Mouse (Mus musculus): Measurements from ENCODE around the gene Tenm3. TPM values are rescaled to one million over a fixed set of nuclear protein-coding genes. Genes with fewer than 3 reads are reported as not detected.
A peak's percentile ranks its signal among the peaks of the same experiment; 100 is the strongest.

Tenm3 gene
- polyA plus RNA-seq, 1 experiment from 2014 or later = 48.5 TPM

DNA sequence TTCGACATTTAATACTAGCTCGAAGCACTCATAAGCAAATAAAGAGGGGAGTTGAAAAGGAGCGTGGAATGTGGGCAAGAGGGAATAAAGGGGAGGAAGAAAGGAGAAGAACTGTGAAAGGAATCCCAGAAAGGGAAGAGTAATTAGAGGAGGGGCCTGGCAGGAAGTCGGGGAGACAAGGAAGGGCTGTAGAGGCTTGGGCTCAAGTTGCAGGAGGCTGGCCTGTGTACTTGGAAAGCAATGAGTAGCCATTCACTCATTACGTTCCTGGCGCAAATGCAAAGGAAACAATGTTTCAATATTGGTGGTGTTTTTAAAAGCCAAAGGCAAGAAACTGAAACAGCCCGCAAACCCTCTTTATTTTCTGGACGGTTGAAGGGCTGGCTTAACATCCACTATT lies 228.7 kb downstream of the Tenm3 start:
- Histone ChIP-seq H3K27me3 (ENCODE audit: low read depth, poor library complexity, severe bottlenecking) (no peaks in the 10 kb centered on the region), H3K36me3 (no peaks in the 10 kb centered on the region), H3K9me3 (replicated peaks) (no peaks in the 10 kb centered on the region), H3K4me1 (peaks cover 44% of the 10 kb centered on the region), H3K27ac (peak overlapping the region; percentile 47; the same call in 1 of the 2 replicates), H3K4me3 (no peak overlapping the region)
- WGBS = 34% methylated on average over 8 of the region's 8 CpGs
- no peak for DNase-seq (ENCODE audit: low spot score)

DNA sequence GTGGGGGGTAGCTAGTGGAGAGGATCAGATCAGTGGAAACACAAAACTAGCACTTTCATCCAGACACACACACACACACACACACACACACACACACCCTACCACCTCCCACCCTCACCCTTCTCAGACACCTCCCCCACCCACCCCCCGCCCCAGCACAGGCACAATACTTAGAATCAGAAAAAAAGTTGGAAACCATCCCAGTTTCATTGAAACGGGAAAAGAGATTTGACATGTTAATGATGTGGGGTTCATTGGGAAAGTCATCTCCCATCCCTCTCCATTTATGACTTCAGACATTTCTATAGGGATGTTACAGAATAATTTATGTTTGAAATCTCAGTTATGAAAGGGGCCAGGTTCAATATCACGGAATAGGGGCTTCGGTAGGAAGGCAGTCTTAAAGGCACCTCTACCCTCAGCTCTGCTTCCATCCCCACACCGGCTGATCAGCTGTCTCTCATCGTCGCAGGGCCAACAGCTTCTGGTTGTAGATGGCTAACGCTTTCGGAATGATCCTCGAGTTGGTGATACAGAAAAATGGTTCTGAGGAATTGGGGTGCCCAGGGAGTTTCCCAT lies 231.7 kb downstream of the Tenm3 start:
- 88% methylated on average over 10 of the region's 10 CpGs for WGBS
- Histone ChIP-seq H3K9me3 (replicated peaks) (no peaks in the 10 kb centered on the region), H3K4me1 (peaks cover 44% of the 10 kb centered on the region), H3K27me3 (ENCODE audit: low read depth, poor library complexity, severe bottlenecking) (no peaks in the 10 kb centered on the region), H3K4me3 (no peak overlapping the region), H3K36me3 (no peaks in the 10 kb centered on the region), H3K27ac (no peak overlapping the region)
- no peak for DNase-seq (ENCODE audit: low spot score)

DNA sequence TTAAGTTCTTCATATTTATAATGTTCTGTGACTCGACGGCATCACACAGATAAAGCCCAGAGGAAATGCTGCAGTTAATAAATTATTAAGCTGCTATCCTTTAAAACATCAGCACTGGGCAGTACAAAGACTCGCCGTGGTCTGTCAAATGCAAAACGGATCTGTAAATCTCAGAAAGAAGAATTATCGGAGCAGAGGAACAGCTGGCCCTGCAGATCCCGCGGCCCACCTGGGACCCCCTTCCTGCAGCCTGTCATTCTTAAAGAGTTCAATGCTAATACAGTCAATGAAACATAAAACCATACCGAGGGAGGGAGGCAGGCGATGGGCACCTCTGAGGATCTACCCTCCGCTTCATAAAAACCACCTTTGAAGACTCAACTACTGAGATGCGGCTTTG lies 232.6 kb downstream of the Tenm3 start:
- Histone ChIP-seq H3K27ac (no peak overlapping the region), H3K4me3 (no peak overlapping the region), H3K36me3 (no peaks in the 10 kb centered on the region), H3K9me3 (replicated peaks) (no peaks in the 10 kb centered on the region), H3K4me1 (peaks cover 43% of the 10 kb centered on the region), H3K27me3 (ENCODE audit: low read depth, poor library complexity, severe bottlenecking) (no peaks in the 10 kb centered on the region)
- DNase-seq (ENCODE audit: low spot score) = no peak
- 70% methylated on average over 12 of the region's 12 CpGs for WGBS

DNA sequence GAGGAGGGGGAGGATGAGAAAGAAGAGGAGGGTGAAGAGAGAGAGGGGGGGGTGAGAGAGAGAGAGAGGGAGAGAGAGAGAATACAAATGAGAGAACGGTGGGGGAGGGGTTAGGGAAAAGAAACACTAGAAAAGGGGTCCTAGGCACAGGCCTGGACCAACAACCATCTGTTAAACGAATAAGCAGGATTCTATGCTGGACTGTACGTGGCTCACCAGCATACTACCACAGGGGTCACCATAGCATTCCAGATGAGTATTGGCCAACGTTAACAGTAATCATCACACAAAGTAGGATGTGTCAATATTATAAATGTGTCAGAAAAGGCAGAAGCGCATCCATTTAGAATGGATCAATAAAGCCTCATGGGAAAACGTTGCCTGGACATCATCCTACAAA lies 233.4 kb downstream of the Tenm3 start:
- 77% methylated on average over 6 of the region's 6 CpGs for WGBS
- H3K27me3 ChIP-seq (ENCODE audit: low read depth, poor library complexity, severe bottlenecking) = no peaks in the 10 kb centered on the region
- peaks cover 37% of the 10 kb centered on the region for H3K4me1 ChIP-seq
- no peak overlapping the region for H3K4me3 ChIP-seq
- no peak overlapping the region for H3K27ac ChIP-seq
- no peak for DNase-seq (ENCODE audit: low spot score)
- no peaks in the 10 kb centered on the region for H3K36me3 ChIP-seq
- H3K9me3 ChIP-seq (replicated peaks) = no peaks in the 10 kb centered on the region

DNA sequence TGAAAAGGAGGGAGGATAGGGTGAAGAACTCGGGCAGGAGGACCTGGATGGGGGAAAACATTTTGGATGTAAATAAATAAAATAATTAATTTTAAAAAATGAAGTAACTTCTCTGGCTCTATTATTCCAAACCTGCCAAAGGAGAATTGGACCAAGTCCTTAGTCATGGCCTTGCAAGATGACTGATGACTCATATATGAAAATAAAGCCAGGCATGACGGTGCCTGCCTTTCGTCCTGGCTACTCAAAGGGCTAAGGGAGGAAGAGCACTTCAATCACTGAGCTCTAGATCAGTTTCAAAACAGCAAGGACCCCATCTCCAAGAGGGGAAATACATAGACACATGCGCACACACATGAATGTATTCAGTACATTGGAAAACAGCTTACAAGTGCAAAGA lies 234.1 kb downstream of the Tenm3 start:
- Histone ChIP-seq H3K4me3 (no peak overlapping the region), H3K27me3 (ENCODE audit: low read depth, poor library complexity, severe bottlenecking) (no peaks in the 10 kb centered on the region), H3K27ac (no peak overlapping the region), H3K36me3 (no peaks in the 10 kb centered on the region), H3K4me1 (peaks cover 30% of the 10 kb centered on the region), H3K9me3 (replicated peaks) (no peaks in the 10 kb centered on the region)
- no peak for DNase-seq (ENCODE audit: low spot score)
- 93% methylated on average over 4 of the region's 4 CpGs for WGBS

DNA sequence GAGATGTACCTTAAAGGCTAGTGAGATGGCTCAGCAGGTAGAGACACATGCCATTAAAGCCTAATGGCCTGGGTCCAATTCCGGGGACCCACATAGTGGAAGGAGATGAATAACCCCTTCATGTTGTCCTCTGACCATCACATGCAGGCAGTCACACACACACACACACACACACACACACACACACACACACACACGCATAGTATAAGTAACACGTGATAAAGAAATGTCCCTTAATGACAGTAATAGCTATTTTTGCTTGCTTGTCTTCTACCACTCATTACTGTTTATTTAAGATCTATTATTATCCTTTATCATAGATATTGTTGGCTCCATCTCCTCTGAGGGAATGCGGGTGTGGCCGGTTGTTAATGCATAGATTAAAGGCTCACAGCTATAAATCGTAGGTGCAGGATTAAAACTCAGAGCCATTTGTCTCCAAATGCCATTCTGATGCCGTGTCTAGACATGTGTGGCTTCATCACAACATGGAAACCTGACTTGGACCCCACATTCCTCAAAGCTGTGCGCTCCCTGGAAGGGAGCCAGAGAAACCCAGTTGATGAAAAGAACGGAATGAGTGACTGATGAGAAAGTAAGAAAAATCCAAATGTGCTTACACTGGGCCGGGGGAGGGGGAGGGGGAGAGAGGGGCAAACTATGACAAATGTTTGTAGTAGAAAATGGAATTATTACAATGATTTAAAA lies 239.4 kb downstream of the Tenm3 start:
- H3K27me3 ChIP-seq (ENCODE audit: low read depth, poor library complexity, severe bottlenecking) = no peaks in the 10 kb centered on the region
- H3K4me1 ChIP-seq = peaks cover 3% of the 10 kb centered on the region; the same call in 1 of the 2 replicates
- H3K36me3 ChIP-seq = no peaks in the 10 kb centered on the region
- no peak overlapping the region for H3K4me3 ChIP-seq
- no peak for DNase-seq (ENCODE audit: low spot score)
- H3K27ac ChIP-seq = no peak overlapping the region
- no peaks in the 10 kb centered on the region for H3K9me3 ChIP-seq (replicated peaks)
- 89% methylated on average over 10 of the region's 10 CpGs for WGBS

DNA sequence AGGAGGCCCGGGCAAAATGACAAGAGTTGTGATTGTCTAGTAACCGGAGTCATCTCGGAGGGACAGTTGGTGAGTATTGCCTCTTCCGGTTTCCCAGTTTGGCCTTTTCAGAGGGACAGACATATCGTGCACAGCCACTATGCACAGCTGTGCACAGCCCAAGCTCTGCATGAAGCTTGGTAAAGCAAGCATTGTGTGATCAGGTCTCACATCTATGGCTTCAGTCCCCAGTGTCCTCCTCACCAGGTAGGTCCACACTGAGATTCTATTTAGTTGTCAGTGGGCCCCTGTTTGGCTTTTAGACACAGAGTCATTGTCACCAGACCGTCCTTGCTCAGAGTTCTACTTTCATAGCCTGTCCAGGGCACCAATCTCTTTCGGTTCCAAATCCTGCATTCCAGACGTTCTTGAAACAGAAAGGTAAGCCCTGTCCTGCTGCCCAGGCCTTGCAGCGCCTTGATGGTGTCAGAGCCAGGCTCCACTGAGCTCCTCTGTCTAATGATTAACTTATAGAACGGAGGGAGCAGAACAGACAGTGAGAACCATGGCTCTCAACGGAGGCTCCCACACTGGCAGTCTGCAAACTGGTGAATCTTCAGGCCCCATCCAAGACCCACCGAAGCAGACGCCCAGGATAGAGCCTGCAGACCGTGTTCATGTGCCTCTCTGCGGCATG lies 240.4 kb downstream of the Tenm3 start:
- no peak overlapping the region for H3K27ac ChIP-seq
- H3K36me3 ChIP-seq = no peaks in the 10 kb centered on the region
- H3K27me3 ChIP-seq (ENCODE audit: low read depth, poor library complexity, severe bottlenecking) = no peaks in the 10 kb centered on the region
- 92% methylated on average over 15 of the region's 15 CpGs for WGBS
- no peak for DNase-seq (ENCODE audit: low spot score)
- H3K4me1 ChIP-seq = peaks cover 13% of the 10 kb centered on the region
- H3K9me3 ChIP-seq (replicated peaks) = no peaks in the 10 kb centered on the region
- H3K4me3 ChIP-seq = no peak overlapping the region

DNA sequence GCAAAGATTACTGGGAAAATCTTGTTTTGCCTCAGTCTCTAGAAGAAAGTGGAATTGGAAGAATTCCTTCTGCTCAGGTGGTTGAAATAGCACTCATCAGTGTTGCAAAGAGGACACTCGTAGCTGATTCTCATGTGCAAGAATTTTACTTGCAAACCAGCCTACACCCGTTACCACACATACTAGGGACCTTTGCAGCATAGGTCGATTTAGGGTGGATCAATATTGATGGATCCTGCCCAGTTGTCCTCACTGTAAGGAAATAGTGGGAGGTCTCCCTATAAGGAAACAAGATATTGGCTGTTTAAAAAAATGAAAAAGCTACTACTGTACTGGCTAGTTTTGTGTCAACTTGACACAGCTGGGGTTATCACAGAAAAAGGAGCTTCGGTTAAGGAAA lies 242.1 kb downstream of the Tenm3 start:
- WGBS = 91% methylated on average over 4 of the region's 4 CpGs
- H3K27ac ChIP-seq = no peak overlapping the region

DNA sequence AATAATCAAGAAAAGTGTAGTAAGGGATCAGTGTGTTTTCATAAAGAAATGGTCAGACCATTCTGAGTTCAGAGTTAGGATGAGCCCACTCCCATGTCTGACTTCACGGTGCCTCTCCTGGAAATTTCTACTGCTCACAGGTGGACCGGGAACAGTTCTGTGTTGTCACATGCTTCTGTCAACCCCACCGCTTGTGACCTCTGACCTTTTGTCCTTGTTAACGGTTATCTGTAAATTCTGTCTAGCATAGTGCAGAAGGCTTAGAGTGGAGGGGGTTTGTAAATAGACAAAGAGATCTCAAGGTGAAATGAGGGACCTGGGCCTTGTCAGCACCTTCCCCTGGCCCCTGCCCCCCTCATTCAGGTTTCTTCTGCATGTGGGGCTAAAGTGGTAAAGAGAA lies 244.7 kb downstream of the Tenm3 start:
- Histone ChIP-seq H3K36me3 (no peaks in the 10 kb centered on the region), H3K27me3 (ENCODE audit: low read depth, poor library complexity, severe bottlenecking) (no peaks in the 10 kb centered on the region), H3K4me3 (no peak overlapping the region), H3K4me1 (peaks cover 13% of the 10 kb centered on the region), H3K27ac (no peak overlapping the region), H3K9me3 (replicated peaks) (no peaks in the 10 kb centered on the region)
- DNase-seq (ENCODE audit: low spot score) = no peak
- 67% methylated on average over 4 of the region's 4 CpGs for WGBS

More for the DNA sequence above, 242.1 kb downstream of the Tenm3 start:
- Histone ChIP-seq H3K4me1 (peaks cover 13% of the 10 kb centered on the region), H3K27me3 (ENCODE audit: low read depth, poor library complexity, severe bottlenecking) (no peaks in the 10 kb centered on the region), H3K36me3 (no peaks in the 10 kb centered on the region), H3K4me3 (no peak overlapping the region), H3K9me3 (replicated peaks) (no peaks in the 10 kb centered on the region)
- DNase-seq (ENCODE audit: low spot score) = no peak

DNA sequence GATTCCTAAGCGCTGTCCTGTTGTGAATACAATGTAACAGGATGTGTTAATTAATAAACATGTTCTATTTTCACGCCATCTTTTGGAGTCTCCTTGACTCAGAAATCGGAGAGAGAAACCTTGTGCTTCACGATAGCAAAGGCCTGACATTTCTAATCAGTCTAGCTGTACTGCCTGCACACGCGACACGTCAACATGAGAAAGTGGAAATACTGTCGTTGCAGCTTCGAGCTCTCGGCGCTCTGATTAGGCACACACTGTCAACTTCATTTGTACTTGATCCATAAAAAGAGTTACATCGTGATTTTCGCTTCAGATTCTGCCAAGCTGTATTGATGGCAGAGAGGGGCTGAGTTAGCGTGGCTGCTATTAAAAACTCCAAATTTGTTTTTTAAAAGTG lies 247.4 kb downstream of the Tenm3 start:
- no peak for DNase-seq (ENCODE audit: low spot score)
- WGBS = 92% methylated on average over 14 of the region's 14 CpGs
- Histone ChIP-seq H3K4me1 (peaks cover 13% of the 10 kb centered on the region), H3K27ac (no peak overlapping the region), H3K9me3 (replicated peaks) (no peaks in the 10 kb centered on the region), H3K4me3 (no peak overlapping the region), H3K27me3 (ENCODE audit: low read depth, poor library complexity, severe bottlenecking) (no peaks in the 10 kb centered on the region), H3K36me3 (no peaks in the 10 kb centered on the region)

DNA sequence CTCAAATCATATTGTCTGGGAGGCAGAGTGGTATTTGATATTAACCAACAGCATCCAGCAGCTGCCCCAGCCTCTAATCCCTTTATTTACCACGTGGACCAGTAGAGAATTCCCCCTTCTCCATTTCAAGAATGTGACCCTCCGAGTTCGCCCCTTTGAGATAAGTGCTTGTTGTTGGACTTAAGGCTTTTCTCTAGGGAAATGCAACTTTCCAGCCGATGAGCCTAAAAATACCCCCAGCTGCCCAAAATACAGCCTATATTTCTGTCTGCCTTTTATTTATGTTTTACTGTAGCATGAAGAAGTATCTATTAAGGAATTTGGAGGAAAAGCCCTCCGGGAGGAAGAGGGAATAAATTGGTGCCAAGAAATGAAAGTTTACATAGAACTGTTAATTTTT lies 251.9 kb downstream of the Tenm3 start:
- Histone ChIP-seq H3K4me1 (no peaks in the 10 kb centered on the region), H3K27ac (no peak overlapping the region), H3K27me3 (ENCODE audit: low read depth, poor library complexity, severe bottlenecking) (no peaks in the 10 kb centered on the region), H3K9me3 (replicated peaks) (no peaks in the 10 kb centered on the region), H3K4me3 (no peak overlapping the region), H3K36me3 (no peaks in the 10 kb centered on the region)
- WGBS = 62% methylated on average over 5 of the region's 5 CpGs
- no peak for DNase-seq (ENCODE audit: low spot score)

DNA sequence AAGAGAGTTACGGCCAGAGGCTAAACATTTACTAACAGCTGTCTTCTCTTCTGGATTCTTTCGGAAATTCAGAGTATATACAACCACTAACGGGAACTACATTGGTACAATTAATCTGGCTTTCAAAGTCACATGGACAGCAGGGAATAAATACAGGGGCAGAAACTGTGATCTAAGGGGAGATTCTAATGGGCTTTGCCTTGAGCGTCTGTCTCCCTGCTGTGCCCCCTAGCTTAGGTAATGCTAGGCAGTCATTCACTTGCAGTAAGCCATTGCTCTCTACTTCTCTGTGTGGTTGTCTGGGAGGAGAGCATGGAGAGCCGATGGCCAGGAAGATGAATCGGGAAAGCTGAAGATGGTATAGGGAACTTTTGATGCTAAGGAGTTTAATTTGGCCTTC lies 264.0 kb downstream of the Tenm3 start:
- H3K4me1 ChIP-seq = peaks cover 15% of the 10 kb centered on the region
- no peak overlapping the region for H3K27ac ChIP-seq
- WGBS = 30% methylated on average over 6 of the region's 6 CpGs
- no peaks in the 10 kb centered on the region for H3K9me3 ChIP-seq (replicated peaks)
- no peak overlapping the region for H3K4me3 ChIP-seq
- no peak for DNase-seq (ENCODE audit: low spot score)
- peaks cover 10% of the 10 kb centered on the region; the same call in 1 of the 2 replicates for H3K27me3 ChIP-seq (ENCODE audit: low read depth, poor library complexity, severe bottlenecking)
- H3K36me3 ChIP-seq = no peaks in the 10 kb centered on the region

DNA sequence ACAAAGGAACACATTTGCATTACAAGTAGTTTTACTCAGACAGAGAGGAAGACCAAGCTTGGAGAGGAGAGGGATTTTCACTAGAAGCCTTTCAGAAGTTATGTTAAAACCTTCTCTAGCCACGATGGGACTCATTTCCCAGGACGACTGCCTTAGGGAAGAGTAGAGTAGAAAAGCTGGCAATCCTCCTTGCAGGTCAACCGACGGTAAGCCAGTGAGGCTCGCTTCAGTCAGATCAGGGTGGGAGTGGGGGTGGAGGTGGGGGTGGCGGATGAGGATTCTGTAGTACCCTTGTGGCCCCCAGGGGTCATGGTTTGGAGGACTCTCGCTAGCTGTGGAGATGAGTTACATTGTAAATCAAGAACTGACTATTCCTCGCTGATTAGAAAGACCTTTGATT lies 264.6 kb downstream of the Tenm3 start:
- Histone ChIP-seq H3K27ac (no peak overlapping the region), H3K4me3 (no peak overlapping the region), H3K4me1 (peaks cover 15% of the 10 kb centered on the region), H3K36me3 (no peaks in the 10 kb centered on the region), H3K9me3 (replicated peaks) (no peaks in the 10 kb centered on the region), H3K27me3 (ENCODE audit: low read depth, poor library complexity, severe bottlenecking) (peaks cover 10% of the 10 kb centered on the region; the same call in 1 of the 2 replicates)
- no peak for DNase-seq (ENCODE audit: low spot score)
- 8% methylated on average over 8 of the region's 8 CpGs for WGBS
